In the genomic region with DNA sequence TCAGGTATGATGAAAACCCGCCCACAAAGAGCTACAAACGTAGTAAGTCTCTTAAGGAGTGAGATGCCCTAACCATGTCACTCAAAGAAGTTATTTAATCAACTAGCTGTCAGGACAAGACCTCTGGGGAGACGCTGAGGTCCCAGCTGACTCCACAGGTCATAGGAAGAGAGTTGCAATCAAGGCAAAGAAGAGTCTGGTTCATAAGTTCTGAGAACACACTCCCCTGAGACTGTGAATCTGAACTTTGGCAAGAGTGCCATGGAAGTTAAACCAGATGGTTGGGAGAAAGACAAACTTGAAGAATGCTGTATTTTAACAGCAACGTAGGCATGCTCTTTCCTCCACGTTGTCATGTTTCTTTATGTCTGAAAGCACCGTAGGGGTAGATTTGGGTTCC, we compare ENCODE assay signal across 16 mouse cellular contexts. TPM values are rescaled to one million over a fixed set of nuclear protein-coding genes. Genes with fewer than 3 reads are reported as not detected.
DNase-seq lines count a peak whose midpoint lies in the region.
"Had no signal": no experiment of that assay in that cellular context is flagged by ENCODE, and none has a peak within 500 bp of the region (broad histone marks: within the 10 kb centered on the region; RNA-seq: fewer than 3 reads in every experiment).

No protein-coding gene starts in this region.

- peak; percentile 33 for DNase-seq in gastrocnemius, adult 18-20 months (ENCODE audit: low spot score)
- no peak for DNase-seq in gastrocnemius, postnatal 25 days
- peak; percentile 94 for DNase-seq in heart, adult 11 months
- DNase-seq in heart, postnatal 14 days = no peak
- DNase-seq in skeletal muscle tissue, adult 2 months (ENCODE audit: low read depth, low spot score) = peak; percentile 54
- DNase-seq in retina, postnatal 1 day = no peak
- DNase-seq: adrenal gland, postnatal 25 days; cerebellum, adult 11-12 months; cerebellum, adult 8-10 months; cerebellum, postnatal 10 days; cerebellum, postnatal 36 days; embryo, embryonic 11 days; heart, adult 2 months; heart, postnatal 4 days; kidney, adult 18-20 months had no signal

- intact Hi-C loops in heart, postnatal 14 days (cut with DNase I) = no loop called here

RNA-seq across cellular contexts. Expression of a gene that starts 1.0 kb away (rescaled TPM):
- 10 to 100 TPM; 16.0 to 20.6 TPM for total RNA-seq in gastrocnemius, adult 18-20 months (2021)
- total RNA-seq in gastrocnemius, postnatal 25 days (2021) = 10 to 100 TPM; 17.5 to 23.2 TPM
- total RNA-seq in heart, postnatal 14 days (2021) = 10 to 100 TPM; 32.7 to 35.9 TPM
- total RNA-seq: MEL had no signal

Comparison
In these comparisons a context has a peak if more than half of its experiments do, and no peak if none do; other contexts are left out.
1. DNase-seq: peak in gastrocnemius, adult 18-20 months (single experiment), heart, adult 11 months (single experiment) and skeletal muscle tissue, adult 2 months (single experiment); none in gastrocnemius, postnatal 25 days (single experiment), heart, postnatal 14 days (0 of 2) and retina, postnatal 1 day (single experiment).